Mouse (Mus musculus) neural tube, embryonic 13.5 days (tissue): Measurements from ENCODE around the gene Fgfr2. TPM values are rescaled to one million over a fixed set of nuclear protein-coding genes. Genes with fewer than 3 reads are reported as not detected.

Experiments
- ATAC-seq: fragments of 200-750 bp; cut with Nextera tagmentation; 2 replicates; pipeline ENCODE4 v1.8.0; 2017; ENCODE audit warnings: low read depth, mild to moderate bottlenecking, moderate TSS enrichment, moderate library complexity
- H3K27ac ChIP-seq: fragments of 300-500 bp; sonication (generic); replicated peaks from 2 replicates; pipeline ENCODE4 v1.5.1; 2015; ENCODE audit warnings: moderate library complexity, mild to moderate bottlenecking, inconsistent platforms
- H3K27me3 ChIP-seq: fragments of 300-500 bp; sonication (generic); 2 replicates; pipeline ENCODE4 v1.6.1; 2015; ENCODE audit warnings: mild to moderate bottlenecking, inconsistent platforms
- H3K36me3 ChIP-seq: fragments of 300-500 bp; sonication (generic); 2 replicates; pipeline ENCODE4 v1.6.1; 2015; ENCODE audit warnings: mild to moderate bottlenecking, inconsistent platforms
- H3K4me1 ChIP-seq: fragments of 300-500 bp; sonication (generic); replicated peaks from 2 replicates; pipeline ENCODE4 v1.6.1; 2015; ENCODE audit warnings: inconsistent platforms
- H3K4me2 ChIP-seq: fragments of 300-500 bp; sonication (generic); 2 replicates; pipeline ENCODE4 v1.6.1; 2015; ENCODE audit warnings: inconsistent platforms, mild to moderate bottlenecking, moderate library complexity
- H3K4me3 ChIP-seq: fragments of 300-500 bp; sonication (generic); 2 replicates; pipeline ENCODE4 v1.5.1; 2015; ENCODE audit warnings: mild to moderate bottlenecking, inconsistent platforms
- H3K9ac ChIP-seq: fragments of 300-500 bp; sonication (generic); 2 replicates; pipeline ENCODE4 v1.6.1; 2015; ENCODE audit warnings: moderate library complexity, mild to moderate bottlenecking, inconsistent platforms
- H3K9me3 ChIP-seq: fragments of 300-500 bp; sonication (generic); 2 replicates; pipeline ENCODE4 v1.6.1; 2016; ENCODE audit warnings: inconsistent platforms
- WGBS: fragments of 180-500 bp; shearing (Covaris S2); methylation state at CpG from one replicate; pipeline ENCODE4 v1.1.7; 2015; 5-methylcytosine and 5-hydroxymethylcytosine counted together
- polyA plus RNA-seq: library from polyadenylated mRNA; unstranded; fragments of >200 nt; fragmentation: Nextera tagmentation; extraction: Ambion mirVana; gene quantifications from 2 replicates; pipeline ENCODE4 v1.2.1, GENCODE M21; 2015

The Fgfr2 gene
- polyA plus RNA-seq, 1 experiment from 2014 or later: 22.9 TPM

- Histone ChIP-seq H3K27me3 (no peaks in the 10 kb centered on the region), H3K4me3 (no peak overlapping the region), H3K36me3 (peaks cover 34% of the 10 kb centered on the region), H3K9me3 (no peaks in the 10 kb centered on the region), H3K27ac (no peak overlapping the region), H3K4me1 (peaks cover 35% of the 10 kb centered on the region), H3K9ac (no peak overlapping the region), H3K4me2 (no peak overlapping the region)
- 73% methylated on average over 1 of the region's 1 CpGs for WGBS
- ATAC-seq: no peak
Measured at GRCm38 (mm10) chr7:132777728-132778453, 345.3 kb downstream of the Fgfr2 start.

GRCm38 (mm10) chr7:132777117-132777516 is 346.0 kb downstream of the Fgfr2 start:
- Histone ChIP-seq H3K9ac (no peak overlapping the region), H3K27ac (no peak overlapping the region), H3K4me3 (no peak overlapping the region), H3K36me3 (peaks cover 38% of the 10 kb centered on the region), H3K4me2 (no peak overlapping the region), H3K4me1 (peaks cover 31% of the 10 kb centered on the region), H3K9me3 (no peaks in the 10 kb centered on the region), H3K27me3 (no peaks in the 10 kb centered on the region)
- no peak for ATAC-seq
- 89% methylated on average over 7 of the region's 7 CpGs for WGBS

- no peak overlapping the region for H3K9ac ChIP-seq
- peaks cover 25% of the 10 kb centered on the region for H3K4me1 ChIP-seq
- H3K9me3 ChIP-seq: no peaks in the 10 kb centered on the region
- no peak overlapping the region for H3K4me2 ChIP-seq
- H3K27ac ChIP-seq: no peak overlapping the region
- WGBS: 86% methylated on average over 7 of the region's 7 CpGs
- no peak overlapping the region for H3K4me3 ChIP-seq
- no peaks in the 10 kb centered on the region for H3K27me3 ChIP-seq
- H3K36me3 ChIP-seq: peaks cover 38% of the 10 kb centered on the region
- ATAC-seq: no peak
Measured at GRCm38 (mm10) chr7:132776338-132777111, 346.6 kb downstream of the Fgfr2 start.

DNA sequence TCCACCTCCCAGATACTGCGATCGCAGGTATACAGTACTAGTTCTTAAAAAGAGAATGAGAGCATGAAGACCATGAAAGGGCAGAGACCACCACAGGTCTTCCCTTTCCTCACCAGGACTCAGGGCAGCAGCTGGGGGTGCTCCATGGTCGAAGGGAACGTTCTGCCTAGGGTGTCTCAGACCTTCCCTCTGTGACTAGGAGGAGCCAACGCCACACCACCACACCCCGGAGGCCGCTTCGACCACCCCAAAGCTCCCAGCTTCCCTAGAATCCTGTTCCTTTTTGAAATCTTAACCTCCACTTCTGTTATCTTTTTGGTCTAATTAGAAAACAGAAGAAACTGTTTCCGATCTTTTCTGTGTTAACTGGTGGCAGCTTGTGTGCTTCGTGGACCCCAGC is 347.2 kb downstream of the Fgfr2 start:
- no peak for ATAC-seq
- Histone ChIP-seq H3K4me1 (peaks cover 19% of the 10 kb centered on the region), H3K36me3 (peaks cover 42% of the 10 kb centered on the region), H3K9me3 (no peaks in the 10 kb centered on the region), H3K27me3 (no peaks in the 10 kb centered on the region), H3K4me3 (no peak overlapping the region), H3K9ac (no peak overlapping the region), H3K4me2 (no peak overlapping the region), H3K27ac (no peak overlapping the region)
- 94% methylated on average over 10 of the region's 10 CpGs for WGBS

DNA sequence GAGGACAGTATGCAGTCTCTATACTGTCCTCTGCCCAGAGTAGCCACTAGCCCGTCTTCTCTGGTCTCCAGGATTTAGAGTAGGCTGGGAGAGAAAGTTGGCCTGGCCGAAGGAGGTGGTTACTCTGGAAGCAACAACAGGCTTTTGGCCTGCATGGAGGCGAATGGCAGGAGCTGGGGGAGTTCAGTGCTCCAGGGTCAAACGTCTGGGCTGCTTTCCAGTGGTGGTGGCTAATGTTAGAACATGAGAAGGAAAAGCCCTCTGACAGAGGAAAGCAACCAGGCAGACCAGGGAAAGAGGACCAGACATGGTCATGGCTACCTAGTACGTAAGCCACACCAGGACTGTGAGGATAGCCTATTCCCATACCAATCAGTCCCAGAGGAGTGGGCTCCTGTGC is 347.8 kb downstream of the Fgfr2 start:
- peaks cover 13% of the 10 kb centered on the region for H3K4me1 ChIP-seq
- WGBS: 96% methylated on average over 5 of the region's 5 CpGs
- no peaks in the 10 kb centered on the region for H3K27me3 ChIP-seq
- H3K4me3 ChIP-seq: no peak overlapping the region
- no peak for ATAC-seq
- no peak overlapping the region for H3K27ac ChIP-seq
- H3K9ac ChIP-seq: no peak overlapping the region
- H3K9me3 ChIP-seq: no peaks in the 10 kb centered on the region
- H3K36me3 ChIP-seq: peaks cover 42% of the 10 kb centered on the region
- no peak overlapping the region for H3K4me2 ChIP-seq

GRCm38 (mm10) chr7:132773011-132773705 is 350.0 kb downstream of the Fgfr2 start:
- H3K4me2 ChIP-seq: no peak overlapping the region
- H3K36me3 ChIP-seq: peaks cover 40% of the 10 kb centered on the region

GRCm38 (mm10) chr7:132772440-132772839 is 350.7 kb downstream of the Fgfr2 start:
- Histone ChIP-seq H3K4me3 (no peak overlapping the region), H3K9ac (no peak overlapping the region), H3K36me3 (peaks cover 33% of the 10 kb centered on the region), H3K27me3 (no peaks in the 10 kb centered on the region), H3K4me1 (peaks cover 25% of the 10 kb centered on the region), H3K9me3 (no peaks in the 10 kb centered on the region), H3K27ac (no peak overlapping the region), H3K4me2 (no peak overlapping the region)
- no peak for ATAC-seq
- 85% methylated on average over 5 of the region's 5 CpGs for WGBS

More at GRCm38 (mm10) chr7:132773011-132773705, 350.0 kb downstream of the Fgfr2 start:
- WGBS: 90% methylated on average over 7 of the region's 7 CpGs
- Histone ChIP-seq H3K27me3 (no peaks in the 10 kb centered on the region), H3K9me3 (no peaks in the 10 kb centered on the region), H3K27ac (no peak overlapping the region), H3K4me1 (peaks cover 18% of the 10 kb centered on the region), H3K4me3 (no peak overlapping the region), H3K9ac (no peak overlapping the region)
- no peak for ATAC-seq

GRCm38 (mm10) chr7:132768498-132769344 is 354.4 kb downstream of the Fgfr2 start:
- WGBS: 71% methylated on average over 12 of the region's 12 CpGs
- Histone ChIP-seq H3K4me1 (peaks cover 35% of the 10 kb centered on the region), H3K27me3 (no peaks in the 10 kb centered on the region), H3K9me3 (no peaks in the 10 kb centered on the region), H3K27ac (no peak overlapping the region), H3K9ac (no peak overlapping the region), H3K4me3 (no peak overlapping the region), H3K4me2 (no peak overlapping the region), H3K36me3 (peaks cover 17% of the 10 kb centered on the region)
- ATAC-seq: no peak

DNA sequence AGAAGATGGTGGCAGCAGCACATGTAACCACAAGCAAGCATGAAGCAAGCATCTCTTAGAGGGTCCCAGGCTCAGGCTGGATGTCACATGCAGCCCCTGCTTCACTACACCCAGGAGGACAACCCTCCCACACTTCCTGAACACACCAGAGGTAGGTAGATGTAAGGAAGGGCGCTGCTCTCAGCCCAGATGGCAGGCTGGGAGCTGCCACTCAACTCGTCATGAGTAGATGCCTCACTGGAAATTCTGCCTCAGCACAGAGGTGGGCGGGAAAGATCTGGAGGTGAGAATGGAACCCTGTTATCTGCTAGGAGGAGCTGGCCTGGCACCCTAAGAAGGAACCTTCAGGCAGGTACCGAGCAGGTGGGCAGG is 355.2 kb downstream of the Fgfr2 start:
- peaks cover 35% of the 10 kb centered on the region for H3K4me1 ChIP-seq
- no peak overlapping the region for H3K4me3 ChIP-seq
- no peak overlapping the region for H3K4me2 ChIP-seq
- H3K27ac ChIP-seq: peak overlapping the region; percentile 18; the same call in 1 of the 2 replicates
- ATAC-seq: no peak
- 84% methylated on average over 4 of the region's 4 CpGs for WGBS
- H3K27me3 ChIP-seq: no peaks in the 10 kb centered on the region
- no peaks in the 10 kb centered on the region for H3K9me3 ChIP-seq
- peaks cover 23% of the 10 kb centered on the region for H3K36me3 ChIP-seq
- no peak overlapping the region for H3K9ac ChIP-seq

- Histone ChIP-seq H3K4me1 (peaks cover 35% of the 10 kb centered on the region), H3K4me3 (no peak overlapping the region), H3K9ac (no peak overlapping the region), H3K36me3 (peaks cover 21% of the 10 kb centered on the region), H3K4me2 (no peak overlapping the region), H3K27me3 (no peaks in the 10 kb centered on the region), H3K27ac (peak overlapping the region; percentile 18; the same call in 1 of the 2 replicates), H3K9me3 (no peaks in the 10 kb centered on the region)
- 18% methylated on average over 12 of the region's 12 CpGs for WGBS
- ATAC-seq: peak; percentile 69; the same call in 1 of the 2 replicates
Measured at GRCm38 (mm10) chr7:132767233-132767998, 355.7 kb downstream of the Fgfr2 start.
